In genomic region chr11:49060061-49060460, GRCm38 (mm10) we compare ENCODE assay signal across 29 mouse cellular contexts. TPM values are rescaled to one million over a fixed set of nuclear protein-coding genes. Genes with fewer than 3 reads are reported as not detected.
"Had no signal": no experiment of that assay in that cellular context is flagged by ENCODE, and none has a peak within 500 bp of the region (broad histone marks: within the 10 kb centered on the region; RNA-seq: fewer than 3 reads in every experiment).

No protein-coding gene starts in this region.

RNA-seq across cellular contexts. Expression of gene Tgtp2, which starts 3.9 kb away (rescaled TPM):
- total RNA-seq: gastrocnemius, postnatal 14 days; layer of hippocampus, adult 18-20 months; layer of hippocampus, postnatal 14 days; left cerebral cortex, postnatal 10 days; left cerebral cortex, postnatal 4 days had no signal
- polyA plus RNA-seq: heart, embryonic 11.5 days; hindbrain, embryonic 10.5 days; hindbrain, embryonic 12.5 days; hindbrain, embryonic 14.5 days; kidney, embryonic 15.5 days; limb, embryonic 11.5 days; limb, embryonic 13.5 days had no signal

RNA-seq across cellular contexts. Expression of gene 9930111J21Rik2, which starts 9.0 kb away (rescaled TPM):
- polyA plus RNA-seq: heart, embryonic 11.5 days had no signal

RNA-seq across cellular contexts. Expression of gene Olfr1396, which starts 54.6 kb away (rescaled TPM):
- total RNA-seq: gastrocnemius, adult 18-20 months; gastrocnemius, adult 8-10 months; gastrocnemius, postnatal 36 days; layer of hippocampus, adult 18-20 months; layer of hippocampus, adult 8-10 months; layer of hippocampus, postnatal 14 days; layer of hippocampus, postnatal 36 days; left cerebral cortex, adult 18-20 months; left cerebral cortex, adult 8-10 months; left cerebral cortex, postnatal 10 days; left cerebral cortex, postnatal 25 days; left cerebral cortex, postnatal 4 days had no signal
- polyA plus RNA-seq: heart, embryonic 11.5 days; heart, embryonic 13.5 days; hindbrain, embryonic 10.5 days; hindbrain, embryonic 12.5 days; hindbrain, embryonic 14.5 days; hindbrain, embryonic 16.5 days; intestine, embryonic 14.5 days; intestine, embryonic 16.5 days; kidney, embryonic 15.5 days; kidney, postnatal 0 days; large intestine, adult 2 months; limb, embryonic 11.5 days; limb, embryonic 15.5 days; liver, embryonic 12.5 days; liver, embryonic 14.5 days had no signal
